Mouse (Mus musculus): ENCODE results near the gene Klra7.

DNA sequence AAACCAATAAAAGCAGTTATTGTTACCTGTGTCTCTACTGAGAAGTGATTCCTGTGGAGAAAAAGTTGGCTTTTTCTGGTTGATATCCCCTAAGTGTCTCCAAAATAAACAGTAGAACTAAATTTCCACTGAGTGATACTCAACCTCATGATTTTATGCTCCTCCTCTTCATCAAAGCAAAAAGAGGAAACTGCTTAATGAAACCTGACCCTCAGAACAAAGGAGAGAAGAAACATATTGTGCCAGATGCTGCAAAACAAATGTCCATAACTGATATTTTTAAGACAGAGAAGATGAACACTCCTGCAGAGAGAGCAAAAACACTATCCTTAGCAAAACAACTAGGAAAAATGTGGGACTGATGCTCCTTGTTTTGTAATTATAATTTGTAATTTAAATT, at the start of gene Klra7:
- TF ChIP-seq CTCF (IDR thresholded peaks at IDR 0.05; ENCODE audit: insufficient read depth, low read length): no peak
- no peak for TF ChIP-seq POLR2A (IDR thresholded peaks at IDR 0.05; ENCODE audit: borderline replicate concordance, extremely low read depth, low read depth, low read length)

All from lung, adult 2 months (tissue).